Mouse (Mus musculus): ENCODE data around the gene Olfr461. TPM values are rescaled to one million over a fixed set of nuclear protein-coding genes. Genes with fewer than 3 reads are reported as not detected.
"Not testable (repeated sequence)": the region's sequence is repeated elsewhere in the genome, so short reads cannot be mapped to it uniquely, and the experiment has no call there.

Gene Olfr461
- not detected in 2 replicates for polyA plus RNA-seq (2012; rRNA removed)

DNA sequence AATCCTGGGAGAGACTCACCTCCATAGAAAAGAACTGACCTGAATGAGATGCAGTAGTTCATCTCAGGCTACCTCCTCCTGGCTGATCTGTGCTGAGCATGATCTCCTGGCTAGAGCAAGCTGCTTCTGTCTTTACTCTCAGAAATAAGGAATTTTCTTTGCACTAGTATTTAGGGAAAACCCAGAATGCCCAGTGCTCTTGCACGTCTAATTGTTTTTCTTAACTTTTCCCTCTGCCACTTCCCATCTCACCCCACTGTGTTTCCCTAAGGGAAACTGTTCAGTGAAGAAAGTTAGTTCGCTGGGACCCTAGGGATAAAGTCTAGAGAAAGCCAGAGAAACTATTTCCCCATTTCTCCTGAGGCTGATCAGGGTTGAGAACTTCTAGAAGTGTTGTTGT lies at the start of gene Olfr461:
Olfr461 (minus strand) TSS at position 101 of the 400 bp plus-strand sequence.
- WGBS: 68% methylated on average over 2 of the region's 2 CpGs
- no peak for TF ChIP-seq CTCF (IDR thresholded peaks at IDR 0.05; ENCODE audit: insufficient read depth, low read length)
- no peak for TF ChIP-seq POLR2A (IDR thresholded peaks at IDR 0.05; ENCODE audit: borderline replicate concordance, extremely low read depth, low read depth, low read length)

DNA sequence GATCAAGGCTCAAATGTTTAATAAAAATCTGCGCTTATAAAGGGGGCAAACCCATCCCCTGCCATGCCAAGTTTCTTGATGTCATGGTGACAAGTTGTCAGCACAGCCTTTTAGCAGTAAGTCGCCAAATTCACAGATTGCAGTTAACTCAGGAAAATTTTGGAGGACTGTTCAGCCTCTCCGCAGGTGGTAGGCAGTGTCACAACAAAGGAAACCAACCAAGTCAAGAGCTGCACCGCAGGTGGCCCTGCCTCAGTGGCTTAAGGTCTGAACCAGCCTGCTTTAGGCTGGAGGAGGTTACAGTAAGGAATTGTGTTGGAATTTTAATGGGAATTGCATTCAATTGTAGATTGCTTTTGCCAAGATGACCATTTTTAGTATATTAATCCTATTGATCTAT lies 43.7 kb upstream of the Olfr461 start:
- 38% methylated on average over 4 of the region's 4 CpGs for WGBS
- H3K4me3 ChIP-seq (replicated peaks; ENCODE audit: extremely low read depth, low read depth, low read length); DNase-seq; H3K4me1 ChIP-seq (ENCODE audit: control insufficient read depth, insufficient read depth, low read length): not testable (repeated sequence)

More for the DNA sequence above, at the start of gene Olfr461:
- H3K4me3 ChIP-seq (replicated peaks; ENCODE audit: extremely low read depth, low read depth, low read length): no peak within 1 kb of the TSS
- no peak for DNase-seq
- no peaks in the 10 kb centered on the region for H3K4me1 ChIP-seq (ENCODE audit: control insufficient read depth, insufficient read depth, low read length)

DNA sequence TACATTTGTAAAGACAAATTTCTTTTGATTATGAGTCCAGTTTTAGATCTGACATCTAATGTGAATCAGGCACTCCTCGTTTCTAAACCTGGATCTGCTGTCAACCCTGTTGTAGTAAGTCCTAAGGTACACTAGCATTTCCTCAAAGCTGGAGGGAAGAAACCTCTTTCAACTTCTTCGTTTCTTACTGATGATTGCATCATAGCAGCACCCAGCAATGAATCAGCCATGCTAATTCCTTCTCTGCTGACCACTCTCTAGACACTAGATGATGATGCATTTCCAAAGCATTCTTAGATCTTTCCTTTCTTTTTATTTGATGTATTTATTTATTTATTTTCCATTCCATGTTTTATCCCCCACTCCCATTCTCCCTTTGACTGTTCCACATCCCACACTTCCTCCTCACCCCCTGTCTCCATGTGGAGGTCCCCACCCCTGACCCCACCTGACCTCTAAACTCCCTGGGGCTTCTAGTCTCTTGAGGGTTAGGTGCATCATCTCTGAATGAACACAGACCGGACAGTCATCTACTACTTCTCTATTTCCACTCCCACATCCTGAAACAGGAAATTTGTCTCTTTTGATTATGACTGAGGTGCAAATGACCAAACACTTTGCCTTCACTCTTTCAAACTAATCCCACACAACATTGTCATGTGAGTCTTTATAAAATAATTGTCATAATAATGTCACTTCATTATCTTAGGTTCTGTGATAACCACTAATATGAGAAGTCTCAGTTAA lies 40.1 kb upstream of the Olfr461 start:
- DNase-seq: no peak
- Histone ChIP-seq H3K4me3 (replicated peaks; ENCODE audit: extremely low read depth, low read depth, low read length) (no peak overlapping the region), H3K4me1 (ENCODE audit: control insufficient read depth, insufficient read depth, low read length) (no peaks in the 10 kb centered on the region)
- no peak for TF ChIP-seq CTCF (IDR thresholded peaks at IDR 0.05; ENCODE audit: insufficient read depth, low read length)
- no peak for TF ChIP-seq POLR2A (IDR thresholded peaks at IDR 0.05; ENCODE audit: borderline replicate concordance, extremely low read depth, low read depth, low read length)
- 48% methylated on average over 3 of the region's 3 CpGs for WGBS

- no peak for DNase-seq
- 93% methylated on average over 2 of the region's 2 CpGs for WGBS
- H3K4me3 ChIP-seq (replicated peaks; ENCODE audit: extremely low read depth, low read depth, low read length): no peak overlapping the region
- TF ChIP-seq CTCF (IDR thresholded peaks at IDR 0.05; ENCODE audit: insufficient read depth, low read length): no peak
- no peak for TF ChIP-seq POLR2A (IDR thresholded peaks at IDR 0.05; ENCODE audit: borderline replicate concordance, extremely low read depth, low read depth, low read length)
- no peaks in the 10 kb centered on the region for H3K4me1 ChIP-seq (ENCODE audit: control insufficient read depth, insufficient read depth, low read length)
Observed at GRCm38 (mm10) chr6:40588346-40588745, 33.5 kb upstream of the Olfr461 start.

- WGBS: 49% methylated on average over 5 of the region's 5 CpGs
- TF ChIP-seq POLR2A (IDR thresholded peaks at IDR 0.05; ENCODE audit: borderline replicate concordance, extremely low read depth, low read depth, low read length): no peak
- no peak for TF ChIP-seq CTCF (IDR thresholded peaks at IDR 0.05; ENCODE audit: insufficient read depth, low read length)
- DNase-seq: no peak
- Histone ChIP-seq H3K4me1 (ENCODE audit: control insufficient read depth, insufficient read depth, low read length) (no peaks in the 10 kb centered on the region), H3K4me3 (replicated peaks; ENCODE audit: extremely low read depth, low read depth, low read length) (no peak within 1 kb of the TSS)
Observed at GRCm38 (mm10) chr6:40585645-40586044, 30.8 kb upstream of the Olfr461 start, which contains the start of gene Clec5a. TSS of gene Clec5a (minus strand) at chr6:40585821.

DNA sequence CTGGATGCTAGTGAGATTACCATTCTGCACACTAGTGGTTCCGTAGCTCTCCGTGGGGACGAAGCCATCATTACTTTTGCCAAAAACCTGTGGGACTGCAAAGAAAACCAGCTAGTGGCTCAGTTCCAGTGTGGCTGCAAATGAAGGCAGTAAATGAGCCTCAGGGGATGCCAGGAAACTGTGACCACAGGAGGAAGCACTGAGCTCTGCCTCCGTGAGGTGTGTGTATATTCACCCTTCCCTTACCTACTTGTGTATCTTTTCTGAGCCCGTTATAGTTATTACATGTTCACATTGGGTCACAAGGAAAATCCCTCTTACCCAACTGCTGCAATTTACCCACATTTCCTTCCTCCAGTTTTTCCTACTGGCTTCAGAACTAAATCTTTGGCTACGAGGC lies 29.5 kb upstream of the Olfr461 start:
- H3K4me1 ChIP-seq (ENCODE audit: control insufficient read depth, insufficient read depth, low read length): no peaks in the 10 kb centered on the region
- WGBS: 74% methylated on average over 6 of the region's 6 CpGs
- TF ChIP-seq POLR2A (IDR thresholded peaks at IDR 0.05; ENCODE audit: borderline replicate concordance, extremely low read depth, low read depth, low read length) (no peak), CTCF (IDR thresholded peaks at IDR 0.05; ENCODE audit: insufficient read depth, low read length) (no peak)
- no peak overlapping the region for H3K4me3 ChIP-seq (replicated peaks; ENCODE audit: extremely low read depth, low read depth, low read length)
- DNase-seq: no peak

GRCm38 (mm10) chr6:40576305-40576704 lies 21.5 kb upstream of the Olfr461 start:
- no peak overlapping the region for H3K4me3 ChIP-seq (replicated peaks; ENCODE audit: extremely low read depth, low read depth, low read length)
- TF ChIP-seq CTCF (IDR thresholded peaks at IDR 0.05; ENCODE audit: insufficient read depth, low read length): no peak
- TF ChIP-seq POLR2A (IDR thresholded peaks at IDR 0.05; ENCODE audit: borderline replicate concordance, extremely low read depth, low read depth, low read length): no peak
- no peak for DNase-seq
- H3K4me1 ChIP-seq (ENCODE audit: control insufficient read depth, insufficient read depth, low read length): no peaks in the 10 kb centered on the region
- WGBS: 50% methylated on average over 1 of the region's 1 CpGs

DNA sequence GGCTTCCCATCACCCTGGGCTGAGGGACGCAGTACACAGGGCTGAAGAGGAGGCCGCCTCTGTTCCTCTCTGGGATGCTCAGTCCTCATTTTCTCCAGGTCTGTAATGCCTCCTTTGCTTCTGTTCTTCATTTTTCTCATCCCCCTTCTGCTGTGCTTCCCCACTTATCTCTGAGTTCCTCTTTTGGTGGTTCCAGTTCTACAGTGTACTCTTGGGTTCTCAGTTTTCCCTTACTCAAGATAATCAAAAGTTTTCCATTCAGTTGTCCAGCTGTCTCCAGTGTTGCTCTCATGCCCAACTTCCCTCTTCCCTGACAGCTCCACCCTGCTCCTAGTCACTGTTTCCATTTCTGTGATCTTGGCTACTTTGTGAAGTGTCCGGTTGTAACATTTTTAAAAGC lies 18.8 kb upstream of the Olfr461 start:
- 64% methylated on average over 3 of the region's 3 CpGs for WGBS
- DNase-seq: no peak
- H3K4me1 ChIP-seq (ENCODE audit: control insufficient read depth, insufficient read depth, low read length): no peaks in the 10 kb centered on the region
- no peak overlapping the region for H3K4me3 ChIP-seq (replicated peaks; ENCODE audit: extremely low read depth, low read depth, low read length)
- TF ChIP-seq POLR2A (IDR thresholded peaks at IDR 0.05; ENCODE audit: borderline replicate concordance, extremely low read depth, low read depth, low read length): no peak
- no peak for TF ChIP-seq CTCF (IDR thresholded peaks at IDR 0.05; ENCODE audit: insufficient read depth, low read length)

DNA sequence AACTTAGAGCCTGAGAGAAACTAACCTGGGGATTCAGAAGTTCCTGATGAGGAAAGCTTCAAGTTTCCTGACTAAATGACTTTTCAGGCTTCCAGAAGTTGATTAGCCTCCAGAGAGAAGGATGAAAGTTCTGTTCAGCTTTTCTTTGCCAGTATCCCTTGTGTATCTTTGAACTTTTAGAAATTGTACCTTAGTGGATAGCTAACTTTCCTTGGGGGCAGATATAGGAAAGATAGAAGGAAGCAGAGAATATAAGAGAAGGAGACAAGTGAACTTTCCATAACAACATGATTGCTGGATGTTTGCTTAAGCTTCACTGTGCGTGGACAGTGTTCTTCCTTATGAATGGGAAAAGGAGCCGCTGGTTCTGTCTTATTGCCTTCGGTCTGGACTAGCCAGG lies 14.3 kb upstream of the Olfr461 start, which contains the start of gene Olfr460:
Olfr460 (plus strand) TSS at position 301 of the 400 bp plus-strand sequence.
- WGBS: 74% methylated on average over 3 of the region's 3 CpGs
- Histone ChIP-seq H3K4me1 (ENCODE audit: control insufficient read depth, insufficient read depth, low read length) (no peaks in the 10 kb centered on the region), H3K4me3 (replicated peaks; ENCODE audit: extremely low read depth, low read depth, low read length) (no peak within 1 kb of the TSS)
- TF ChIP-seq CTCF (IDR thresholded peaks at IDR 0.05; ENCODE audit: insufficient read depth, low read length) (no peak), POLR2A (IDR thresholded peaks at IDR 0.05; ENCODE audit: borderline replicate concordance, extremely low read depth, low read depth, low read length) (no peak)
- no peak for DNase-seq

DNA sequence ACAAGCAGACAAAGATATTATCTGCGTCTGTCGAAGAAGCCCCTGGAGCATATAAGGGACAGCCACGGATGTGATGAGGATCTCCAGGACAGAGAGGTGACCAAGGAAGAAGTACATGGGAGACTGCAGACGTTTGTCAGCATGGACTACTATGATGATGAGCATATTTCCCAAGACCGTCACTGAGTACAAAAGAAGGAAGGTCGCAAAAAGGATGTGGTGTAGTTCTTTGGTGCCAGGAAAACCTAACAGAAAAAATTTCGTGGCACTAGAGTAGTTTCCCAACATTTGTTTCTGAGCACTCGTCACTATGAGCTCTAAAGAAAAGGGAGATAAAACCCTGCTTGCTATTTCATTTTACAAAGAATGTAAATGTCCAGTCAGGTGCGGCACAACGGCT lies 10.2 kb downstream of the Olfr461 start:
- no peak for DNase-seq
- no peak overlapping the region for H3K4me3 ChIP-seq (replicated peaks; ENCODE audit: extremely low read depth, low read depth, low read length)
- TF ChIP-seq POLR2A (IDR thresholded peaks at IDR 0.05; ENCODE audit: borderline replicate concordance, extremely low read depth, low read depth, low read length): no peak
- TF ChIP-seq CTCF (IDR thresholded peaks at IDR 0.05; ENCODE audit: insufficient read depth, low read length): no peak
- WGBS: 75% methylated on average over 10 of the region's 10 CpGs
- H3K4me1 ChIP-seq (ENCODE audit: control insufficient read depth, insufficient read depth, low read length): no peaks in the 10 kb centered on the region
